Mouse (Mus musculus) lung, embryonic 14.5 days (tissue): ENCODE data around the gene Vps16. TPM values are rescaled to one million over a fixed set of nuclear protein-coding genes. Genes with fewer than 3 reads are reported as not detected.

ENCODE experiments used
- ATAC-seq: fragments of 200-750 bp; cut with Nextera tagmentation; 2 replicates; pipeline ENCODE4 v1.8.0; 2017; ENCODE audit warnings: mild to moderate bottlenecking, moderate TSS enrichment, moderate library complexity; ENCODE audit not compliant: insufficient read depth
- DNase-seq: peaks from one replicate; pipeline ENCODE4 v3.0.0-alpha.2; 2015
- H3K27ac ChIP-seq: fragments of 300-500 bp; sonication (generic); 2 replicates; pipeline ENCODE4 v1.5.1; 2014; ENCODE audit warnings: low read depth, mild to moderate bottlenecking, moderate library complexity
- H3K27me3 ChIP-seq: fragments of 300-500 bp; sonication (generic); 2 replicates; pipeline ENCODE4 v1.6.1; 2014; ENCODE audit warnings: low read length, control low read depth; ENCODE audit not compliant: insufficient read depth
- H3K36me3 ChIP-seq: fragments of 300-500 bp; sonication (generic); 2 replicates; pipeline ENCODE4 v1.6.1; 2014; ENCODE audit warnings: control low read depth; ENCODE audit not compliant: insufficient read depth
- H3K4me1 ChIP-seq: fragments of 300-500 bp; sonication (generic); 2 replicates; pipeline ENCODE4 v1.6.1; 2014; ENCODE audit warnings: antibody characterized with exemption, control low read depth; ENCODE audit not compliant: insufficient read depth
- H3K4me2 ChIP-seq: fragments of 300-500 bp; sonication (generic); 2 replicates; pipeline ENCODE4 v1.6.1; 2014; ENCODE audit warnings: mild to moderate bottlenecking
- H3K4me3 ChIP-seq: fragments of 300-500 bp; sonication (generic); 2 replicates; pipeline ENCODE4 v1.5.1; 2014; ENCODE audit warnings: low read depth, low read length
- H3K9ac ChIP-seq: fragments of 300-500 bp; sonication (generic); 2 replicates; pipeline ENCODE4 v1.6.1; 2014
- H3K9me3 ChIP-seq: fragments of 300-500 bp; sonication (generic); 2 replicates; pipeline ENCODE4 v1.6.1; 2016; ENCODE audit warnings: low read depth, low read length, control low read depth
- CTCF ChIP-seq: IDR thresholded peaks from 2 replicates; pipeline ENCODE4 v1.5.1; 2016; ENCODE audit warnings: antibody characterized with exemption, low read depth
- WGBS: fragments of 180-500 bp; shearing (Covaris S2); extraction: QIAGEN DNeasy Blood & Tissue Kit; methylation state at CpG from one replicate; pipeline ENCODE4 v1.1.7; 2014; 5-methylcytosine and 5-hydroxymethylcytosine counted together
- polyA plus RNA-seq: library from polyadenylated mRNA; unstranded; fragments of >200 nt; fragmentation: Nextera tagmentation; extraction: Ambion mirVana; gene quantifications from 2 replicates; pipeline ENCODE4 v1.2.1, GENCODE M21; 2014

The Vps16 gene
- polyA plus RNA-seq, 1 experiment from 2014 or later: 63.3 TPM

GRCm38 (mm10) chr2:130461287-130462071 is 37.3 kb downstream of the Vps16 start:
- Histone ChIP-seq H3K27me3 (no peaks in the 10 kb centered on the region), H3K4me2 (no peak overlapping the region), H3K4me1 (no peaks in the 10 kb centered on the region), H3K36me3 (no peaks in the 10 kb centered on the region), H3K27ac (no peak overlapping the region), H3K9ac (no peak overlapping the region), H3K4me3 (no peak overlapping the region), H3K9me3 (no peaks in the 10 kb centered on the region)
- 40% methylated on average over 15 of the region's 15 CpGs for WGBS
- TF ChIP-seq CTCF: no peak
- ATAC-seq: no peak
- no peak for DNase-seq

- Histone ChIP-seq H3K9ac (no peak overlapping the region), H3K27ac (no peak overlapping the region), H3K27me3 (no peaks in the 10 kb centered on the region), H3K9me3 (no peaks in the 10 kb centered on the region), H3K4me2 (no peak overlapping the region), H3K4me3 (no peak overlapping the region), H3K36me3 (no peaks in the 10 kb centered on the region), H3K4me1 (no peaks in the 10 kb centered on the region)
- no peak for ATAC-seq
- 78% methylated on average over 1 of the region's 1 CpGs for WGBS
- no peak for TF ChIP-seq CTCF
- DNase-seq: no peak
Measured at GRCm38 (mm10) chr2:130466438-130466837, 42.3 kb downstream of the Vps16 start.

DNA sequence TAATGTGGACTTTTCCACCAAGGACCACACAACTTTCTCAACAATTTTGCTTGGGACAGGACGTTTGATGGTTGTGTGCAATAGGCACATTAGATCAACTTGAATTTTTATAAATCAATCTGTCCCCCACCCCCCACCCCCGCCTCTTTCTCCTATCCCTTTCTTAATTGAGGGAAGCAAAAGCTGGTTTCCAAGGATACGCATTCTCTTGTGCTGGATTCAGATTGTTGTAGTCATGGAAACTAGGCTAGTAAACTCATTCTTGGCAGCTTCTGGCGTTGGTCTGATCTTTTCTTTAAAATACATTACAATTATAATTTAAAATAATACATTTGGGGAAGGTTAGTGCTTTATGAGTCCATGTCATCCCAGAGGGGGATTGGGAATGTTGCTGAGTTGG is 45.2 kb downstream of the Vps16 start:
- Histone ChIP-seq H3K4me3 (no peak overlapping the region), H3K4me1 (no peaks in the 10 kb centered on the region), H3K27me3 (no peaks in the 10 kb centered on the region), H3K9me3 (no peaks in the 10 kb centered on the region), H3K4me2 (no peak overlapping the region), H3K9ac (no peak overlapping the region), H3K36me3 (no peaks in the 10 kb centered on the region), H3K27ac (no peak overlapping the region)
- 65% methylated on average over 4 of the region's 4 CpGs for WGBS
- no peak for TF ChIP-seq CTCF
- DNase-seq (no peak), ATAC-seq (no peak)

DNA sequence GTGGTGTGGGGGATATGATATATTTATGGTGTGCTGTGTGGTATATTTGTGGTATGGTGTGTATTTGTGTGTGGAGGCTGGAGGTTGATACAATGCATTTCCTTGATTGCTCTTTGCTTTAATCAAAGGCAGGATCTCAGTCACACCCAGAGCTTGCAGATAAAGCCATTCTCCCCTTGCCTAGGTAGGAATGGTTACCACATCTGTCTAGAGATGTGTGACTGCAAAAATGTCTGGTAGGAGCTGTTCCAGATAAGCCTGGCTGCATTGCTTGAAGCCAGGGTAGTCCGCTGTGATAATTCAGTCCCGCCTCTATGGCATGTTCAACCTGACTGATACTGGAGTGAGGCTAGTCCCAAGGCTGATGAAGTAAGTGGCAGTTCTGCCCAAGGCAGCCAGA is 45.8 kb downstream of the Vps16 start:
- no peak for TF ChIP-seq CTCF
- no peak overlapping the region for H3K4me2 ChIP-seq
- H3K9me3 ChIP-seq: no peaks in the 10 kb centered on the region
- no peak overlapping the region for H3K27ac ChIP-seq
- 87% methylated on average over 2 of the region's 2 CpGs for WGBS
- H3K4me3 ChIP-seq: no peak overlapping the region
- no peaks in the 10 kb centered on the region for H3K4me1 ChIP-seq
- H3K36me3 ChIP-seq: no peaks in the 10 kb centered on the region
- DNase-seq (no peak), ATAC-seq (no peak; the same call in 1 of the 2 replicates)
- no peaks in the 10 kb centered on the region; the same call in 1 of the 2 replicates for H3K27me3 ChIP-seq
- H3K9ac ChIP-seq: no peak overlapping the region

- ATAC-seq (no peak), DNase-seq (no peak)
- Histone ChIP-seq H3K9me3 (no peaks in the 10 kb centered on the region), H3K36me3 (no peaks in the 10 kb centered on the region), H3K4me3 (no peak overlapping the region), H3K4me2 (no peak overlapping the region), H3K9ac (no peak overlapping the region), H3K27me3 (no peaks in the 10 kb centered on the region; the same call in 1 of the 2 replicates), H3K4me1 (no peaks in the 10 kb centered on the region), H3K27ac (no peak overlapping the region)
- no peak for TF ChIP-seq CTCF
- WGBS: 64% methylated on average over 8 of the region's 8 CpGs
Measured at GRCm38 (mm10) chr2:130472908-130473510, 48.9 kb downstream of the Vps16 start.

GRCm38 (mm10) chr2:130475764-130476163 is 51.6 kb downstream of the Vps16 start:
- 92% methylated on average over 11 of the region's 11 CpGs for WGBS

DNA sequence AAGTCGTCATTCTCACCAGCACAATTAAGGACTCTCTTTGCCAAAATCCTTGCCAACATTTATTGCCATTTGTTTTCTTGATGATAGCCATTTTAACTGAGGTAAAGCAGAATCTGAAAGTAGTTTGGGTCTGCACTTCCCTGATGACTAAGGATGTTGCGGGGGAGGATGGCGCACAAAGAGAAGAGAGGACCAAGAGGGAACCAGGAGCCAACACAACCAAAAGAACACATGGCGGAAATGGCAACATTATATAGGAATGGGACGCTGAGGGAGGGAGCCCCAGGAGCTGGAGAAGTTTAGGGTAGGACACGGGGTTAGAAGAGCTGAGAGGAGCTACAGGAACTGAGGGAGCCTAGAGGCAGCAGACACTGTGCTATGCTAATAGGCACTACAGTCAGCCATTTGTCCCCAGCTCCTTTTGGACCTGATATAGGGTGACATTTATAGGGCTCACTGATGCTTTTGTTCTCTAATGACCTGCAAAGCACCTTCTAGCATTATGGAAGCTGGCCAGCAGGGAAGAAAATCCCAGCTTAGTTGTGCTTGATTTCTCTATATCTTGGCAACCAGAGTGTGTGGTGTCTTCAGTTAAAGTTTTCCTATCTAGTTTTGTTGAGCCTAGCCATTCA is 52.6 kb downstream of the Vps16 start:
- peaks cover 5% of the 10 kb centered on the region; the same call in 1 of the 2 replicates for H3K9me3 ChIP-seq
- DNase-seq: no peak
- H3K9ac ChIP-seq: no peak overlapping the region
- H3K4me2 ChIP-seq: no peak overlapping the region
- 77% methylated on average over 6 of the region's 6 CpGs for WGBS
- H3K4me1 ChIP-seq: no peaks in the 10 kb centered on the region
- no peak overlapping the region for H3K27ac ChIP-seq
- no peak for ATAC-seq
- H3K36me3 ChIP-seq: no peaks in the 10 kb centered on the region
- no peak overlapping the region for H3K4me3 ChIP-seq
- H3K27me3 ChIP-seq: no peaks in the 10 kb centered on the region; the same call in 1 of the 2 replicates
- no peak for TF ChIP-seq CTCF

More at GRCm38 (mm10) chr2:130475764-130476163, 51.6 kb downstream of the Vps16 start:
- no peaks in the 10 kb centered on the region for H3K36me3 ChIP-seq
- no peaks in the 10 kb centered on the region; the same call in 1 of the 2 replicates for H3K27me3 ChIP-seq
- no peak overlapping the region for H3K4me3 ChIP-seq
- H3K4me1 ChIP-seq: no peaks in the 10 kb centered on the region
- no peak overlapping the region for H3K4me2 ChIP-seq
- no peak overlapping the region for H3K9ac ChIP-seq
- ATAC-seq (no peak), DNase-seq (no peak)
- peaks cover 5% of the 10 kb centered on the region; the same call in 1 of the 2 replicates for H3K9me3 ChIP-seq
- no peak overlapping the region for H3K27ac ChIP-seq
- TF ChIP-seq CTCF: no peak
